Mouse (Mus musculus) left cerebral cortex, adult 2 months (tissue): Measurements from ENCODE around the gene Mpped2. TPM values are rescaled to one million over a fixed set of nuclear protein-coding genes. Genes with fewer than 3 reads are reported as not detected.

Experiments
- DNase-seq, 2 experiments: peaks; one replicate each; pipeline ENCODE4 v3.0.0; 2021 to 2022; ENCODE audit warnings: low spot score in 2 of 2, mixed read lengths in 1 of 2; ENCODE audit errors: extremely low spot score in 1 of 2
- H3K27ac ChIP-seq: fragments of 200-600 bp; 2 replicates; pipeline ENCODE4 v1.8.1; 2022
- H3K4me3 ChIP-seq: fragments of 200-600 bp; 2 replicates; pipeline ENCODE4 v1.8.1; 2022
- CTCF ChIP-seq: fragments of 200-600 bp; IDR thresholded peaks from 2 replicates; pipeline ENCODE4 v1.8.1; 2022; ENCODE audit warnings: antibody characterized with exemption, mild to moderate bottlenecking, moderate library complexity
- intact Hi-C: fragments of 180-260 bp; cut with DNase I; formaldehyde crosslinking; loops from one replicate; pipeline ENCODE4 v1.15.1; 2025
- total RNA-seq, 2 experiments: library from RNA; stranded (reverse); gene quantifications; 2 replicates each; pipeline ENCODE4 v1.2.3; 2021

The Mpped2 gene
- total RNA-seq, 2 experiments from 2014 or later = 30.7 to 32.8 TPM

DNA sequence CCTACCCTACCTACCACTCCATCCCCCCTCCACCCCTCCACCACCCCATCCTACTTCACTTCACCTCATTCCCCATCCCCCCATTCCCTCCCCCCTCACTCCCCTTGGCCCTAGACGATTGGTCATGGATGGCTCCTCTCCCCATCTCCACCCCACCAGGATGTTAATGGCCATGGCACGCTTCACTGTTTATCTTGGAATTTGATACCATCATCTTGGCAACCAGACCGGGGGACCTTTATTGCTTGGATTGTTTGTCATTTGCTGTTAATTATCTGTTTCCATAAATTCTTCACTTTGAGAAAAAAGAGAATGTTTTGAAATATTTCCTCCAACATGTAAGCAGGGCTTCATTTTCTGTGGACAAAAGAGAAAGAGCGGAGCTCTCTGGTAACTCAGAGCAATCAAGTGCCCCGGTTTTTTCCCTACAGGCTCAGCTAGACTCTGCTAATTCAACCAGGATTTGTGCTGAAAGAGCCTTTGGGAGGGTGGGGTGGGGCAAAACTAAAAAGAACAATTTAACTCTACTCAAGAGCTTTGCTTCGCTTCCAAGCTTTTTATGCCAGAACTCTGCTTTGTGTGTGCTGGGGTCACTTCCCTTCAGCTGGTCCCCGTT is 17.9 kb downstream of the Mpped2 start:
- intact Hi-C loops = no loop called here
- no peak for TF ChIP-seq CTCF
- no peak for DNase-seq

DNA sequence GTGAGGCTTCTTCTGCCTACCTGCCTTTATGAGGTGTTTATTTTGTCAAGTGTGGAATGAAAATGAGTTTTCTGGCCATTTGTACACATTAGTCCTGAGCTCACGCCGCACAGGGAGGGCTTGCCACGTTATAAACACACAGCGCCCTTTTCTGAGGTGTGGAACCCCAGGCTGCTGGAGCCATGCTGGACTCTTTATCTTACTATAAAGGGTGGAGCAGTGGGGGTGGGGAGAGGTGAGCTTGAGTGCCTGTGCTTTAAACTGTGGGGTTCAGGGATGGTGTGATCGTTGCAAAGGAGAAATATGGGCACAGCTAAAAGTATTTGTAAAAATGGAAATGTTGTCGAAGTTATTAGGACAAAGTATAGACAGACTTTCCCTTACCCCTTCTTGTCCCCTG is 18.4 kb downstream of the Mpped2 start:
- TF ChIP-seq CTCF = no peak
- intact Hi-C loops = no loop called here

More for the DNA sequence above, 17.9 kb downstream of the Mpped2 start:
- H3K4me3 ChIP-seq = no peak overlapping the region
- no peak overlapping the region for H3K27ac ChIP-seq

DNA sequence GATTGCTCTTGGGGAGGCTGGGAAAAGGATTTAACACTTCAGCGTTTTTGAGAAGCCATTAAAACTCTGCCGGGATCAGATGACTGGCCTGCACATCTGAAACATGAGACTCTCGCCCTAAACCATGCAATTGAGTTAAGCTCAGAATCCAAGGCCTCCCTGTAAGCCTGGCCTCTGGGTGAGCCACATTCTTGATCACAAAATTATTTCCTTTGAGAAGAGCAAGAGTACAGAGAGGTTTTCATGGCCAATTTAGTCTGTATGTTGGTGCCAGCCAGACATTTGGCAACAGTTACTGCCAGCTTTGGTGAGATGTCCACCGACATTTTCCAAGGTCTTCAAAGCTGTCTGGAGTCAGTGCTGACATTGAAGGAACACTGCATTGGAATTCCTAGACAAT is 20.1 kb downstream of the Mpped2 start:
- no peak for DNase-seq
- intact Hi-C loops = no loop called here
- no peak for TF ChIP-seq CTCF
- Histone ChIP-seq H3K4me3 (no peak overlapping the region), H3K27ac (no peak overlapping the region)

More for the DNA sequence above, 18.4 kb downstream of the Mpped2 start:
- Histone ChIP-seq H3K27ac (no peak overlapping the region), H3K4me3 (no peak overlapping the region)
- no peak for DNase-seq

DNA sequence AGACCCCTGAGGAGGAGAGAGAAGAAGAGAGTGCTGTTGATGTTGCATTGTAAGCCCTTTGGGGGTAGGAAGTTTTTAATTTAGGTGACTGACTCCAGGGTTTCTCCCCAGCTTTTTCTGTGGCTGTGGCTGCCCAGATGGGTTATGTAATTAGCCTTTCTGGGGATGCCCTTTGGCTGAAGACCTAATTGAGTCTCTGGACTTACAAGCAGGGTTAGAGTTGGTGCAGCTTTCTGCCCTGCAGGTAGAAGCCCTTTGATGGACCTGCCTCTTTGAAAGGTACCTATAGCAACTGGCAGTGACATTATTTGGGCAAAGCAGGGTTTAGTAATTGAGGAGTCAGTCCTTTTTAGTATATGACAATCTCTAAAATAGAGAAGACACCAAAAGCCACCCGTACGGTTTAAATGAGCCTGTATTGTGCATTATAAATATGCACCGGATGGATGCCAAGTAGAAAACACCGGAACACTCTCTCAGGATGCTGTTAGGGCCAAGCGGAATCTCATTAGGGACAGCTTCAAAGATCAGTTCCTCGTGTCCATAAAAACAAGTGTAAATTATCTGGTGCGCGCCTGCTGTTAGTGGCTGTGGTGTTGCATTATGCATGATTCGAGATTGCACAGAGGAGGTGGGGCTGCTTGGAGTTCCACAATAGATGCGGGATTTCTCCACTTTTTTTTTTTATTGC is 22.8 kb downstream of the Mpped2 start:
- intact Hi-C loops = loop anchor here (5.0 kb wide), 1 partner anchor 66 kb away; no protein-coding TSS in a partner anchor
- no peak for DNase-seq
- Histone ChIP-seq H3K4me3 (peak overlapping the region; percentile 9; the same call in 1 of the 2 replicates), H3K27ac (no peak overlapping the region)
- TF ChIP-seq CTCF = no peak

DNA sequence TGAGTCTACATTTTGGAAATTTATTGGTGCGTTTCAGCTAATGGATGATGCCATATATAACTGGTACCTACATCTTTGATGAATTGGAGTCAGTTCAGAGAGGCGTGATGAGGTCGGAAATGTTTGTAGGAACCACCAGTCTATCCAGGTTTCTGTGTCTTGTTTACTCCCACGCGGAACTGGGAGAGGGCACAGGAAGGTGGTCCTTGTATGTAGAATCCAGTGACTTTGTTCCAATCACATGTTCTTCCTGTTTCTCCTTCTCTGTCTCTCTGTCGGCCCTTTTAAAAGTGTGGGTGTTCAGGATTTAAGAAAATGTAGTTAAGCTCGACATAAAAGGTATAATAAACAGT is 23.3 kb downstream of the Mpped2 start:
- intact Hi-C loops = loop anchor here (5.0 kb wide), 1 partner anchor 66 kb away; no protein-coding TSS in a partner anchor
- TF ChIP-seq CTCF = no peak
- peak overlapping the region; percentile 9; the same call in 1 of the 2 replicates for H3K4me3 ChIP-seq
- no peak for DNase-seq
- no peak overlapping the region for H3K27ac ChIP-seq

DNA sequence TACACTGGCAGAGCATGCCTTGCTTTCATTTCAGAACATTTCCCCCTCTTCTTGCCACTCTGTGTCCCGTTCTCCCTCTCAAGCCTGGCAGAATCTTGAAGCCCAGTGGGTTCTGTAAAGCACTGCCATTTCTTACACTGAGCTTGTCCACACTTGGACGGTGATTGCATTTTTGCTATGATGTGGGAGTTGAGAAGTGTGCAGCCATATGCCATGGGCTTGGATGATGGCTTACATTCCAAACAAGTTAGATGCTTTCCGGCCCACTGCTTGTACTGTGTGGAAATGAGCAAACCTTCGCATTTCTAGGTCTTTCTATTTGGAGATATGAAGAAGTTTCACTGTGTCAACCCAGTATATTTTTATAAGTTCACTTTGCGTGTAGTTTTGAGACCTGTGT is 25.8 kb downstream of the Mpped2 start:
- intact Hi-C loops = loop anchor here (2.0 to 5.0 kb wide), 3 partner anchors 24 to 202 kb away; no protein-coding TSS in a partner anchor
- no peak for TF ChIP-seq CTCF
- no peak for DNase-seq
- Histone ChIP-seq H3K4me3 (no peak overlapping the region), H3K27ac (no peak overlapping the region)

DNA sequence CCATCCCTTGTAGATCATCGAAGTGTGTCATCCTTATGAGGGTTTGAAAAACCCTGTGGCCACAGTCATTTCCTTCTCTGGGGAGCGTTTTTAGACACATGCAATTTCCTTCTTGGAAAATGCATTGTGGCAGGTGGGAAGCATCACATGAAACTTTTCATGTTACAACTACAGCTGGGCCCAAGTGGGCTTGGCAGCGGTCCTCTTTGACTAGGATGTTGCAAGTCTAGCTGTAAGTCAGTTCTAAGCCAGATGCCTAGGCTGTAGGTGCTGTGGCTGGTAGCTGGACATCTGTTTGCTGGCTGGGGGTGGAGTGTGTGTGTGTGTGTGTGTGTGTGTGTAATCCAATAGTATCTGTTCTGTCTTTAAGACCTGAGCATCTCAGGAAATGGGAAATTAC is 26.4 kb downstream of the Mpped2 start:
- intact Hi-C loops = loop anchor here (2.0 to 5.0 kb wide), 3 partner anchors 25 to 203 kb away; no protein-coding TSS in a partner anchor
- Histone ChIP-seq H3K27ac (no peak overlapping the region), H3K4me3 (no peak overlapping the region)
- DNase-seq = no peak
- TF ChIP-seq CTCF = no peak

DNA sequence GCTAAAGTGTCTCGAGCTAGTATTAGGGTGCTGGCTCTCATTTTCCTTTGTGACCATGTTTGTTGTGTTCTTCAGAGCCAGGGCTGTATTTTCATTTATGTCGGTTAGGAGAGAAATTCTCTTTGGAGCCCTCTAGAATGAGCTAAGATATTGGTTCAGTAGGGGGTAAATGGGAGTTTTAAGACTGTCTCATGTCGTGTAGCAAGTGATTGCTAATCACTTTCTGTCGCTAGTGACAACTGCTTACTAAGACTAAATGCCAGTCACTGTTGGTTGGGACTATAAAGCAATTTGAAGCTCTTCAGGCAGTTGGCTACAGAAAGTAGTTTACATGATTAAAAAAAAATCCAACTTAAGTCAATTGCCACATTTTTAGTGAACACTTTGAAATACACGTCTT is 27.6 kb downstream of the Mpped2 start:
- Histone ChIP-seq H3K27ac (no peak overlapping the region), H3K4me3 (no peak overlapping the region)
- intact Hi-C loops = no loop called here
- no peak for DNase-seq
- no peak for TF ChIP-seq CTCF

DNA sequence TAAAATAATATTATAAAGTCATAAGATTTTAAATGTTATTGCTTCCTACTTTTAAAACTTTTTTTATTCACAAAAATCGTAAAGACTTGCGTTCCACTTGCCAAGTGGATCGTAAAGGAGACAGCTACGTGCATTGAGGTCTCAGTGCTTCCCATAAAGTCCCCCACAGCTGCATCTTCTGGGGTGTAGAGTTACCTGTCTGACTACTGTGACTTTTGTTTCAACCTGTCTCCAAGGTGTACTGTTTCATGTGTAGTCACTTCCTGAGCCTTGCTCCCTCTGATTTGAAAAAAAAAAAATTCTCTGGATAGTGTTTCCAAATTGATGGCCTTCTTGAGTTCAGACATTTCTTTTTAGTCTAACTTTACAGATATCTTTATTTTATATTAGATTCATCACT is 29.0 kb downstream of the Mpped2 start:
- Histone ChIP-seq H3K27ac (no peak overlapping the region), H3K4me3 (no peak overlapping the region)
- DNase-seq = no peak
- intact Hi-C loops = no loop called here
- no peak for TF ChIP-seq CTCF

DNA sequence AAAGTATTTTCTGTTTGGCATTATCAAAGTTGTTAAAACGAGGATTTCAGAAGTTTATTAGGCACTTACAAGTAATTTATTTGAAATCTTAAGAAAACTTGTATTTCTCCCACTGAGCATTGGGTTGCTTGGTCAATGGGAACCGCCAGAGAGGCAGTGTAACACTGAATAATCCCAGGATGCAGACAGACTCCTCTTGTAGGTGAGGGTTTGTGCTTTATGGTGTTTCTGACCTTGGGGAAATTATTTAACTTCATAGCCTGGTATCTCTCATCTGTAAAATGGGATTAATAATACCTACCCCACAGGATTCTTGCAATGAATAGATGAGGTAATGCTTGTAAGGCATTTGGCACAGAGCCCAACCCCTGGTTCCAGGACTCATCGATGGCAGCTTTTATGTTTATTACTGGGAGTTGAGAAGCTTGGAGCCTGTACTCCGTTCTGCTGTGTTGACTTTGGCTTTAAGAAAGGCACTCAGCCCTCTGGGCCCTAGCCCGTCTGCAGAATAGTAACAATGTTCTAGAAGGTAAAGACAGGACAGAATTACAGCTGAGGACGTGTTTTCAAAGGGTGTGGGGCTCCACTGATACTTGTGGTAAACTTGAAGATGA is 37.0 kb downstream of the Mpped2 start:
- DNase-seq = no peak
- intact Hi-C loops = no loop called here
- Histone ChIP-seq H3K4me3 (no peak overlapping the region), H3K27ac (no peak overlapping the region)
- TF ChIP-seq CTCF = no peak

DNA sequence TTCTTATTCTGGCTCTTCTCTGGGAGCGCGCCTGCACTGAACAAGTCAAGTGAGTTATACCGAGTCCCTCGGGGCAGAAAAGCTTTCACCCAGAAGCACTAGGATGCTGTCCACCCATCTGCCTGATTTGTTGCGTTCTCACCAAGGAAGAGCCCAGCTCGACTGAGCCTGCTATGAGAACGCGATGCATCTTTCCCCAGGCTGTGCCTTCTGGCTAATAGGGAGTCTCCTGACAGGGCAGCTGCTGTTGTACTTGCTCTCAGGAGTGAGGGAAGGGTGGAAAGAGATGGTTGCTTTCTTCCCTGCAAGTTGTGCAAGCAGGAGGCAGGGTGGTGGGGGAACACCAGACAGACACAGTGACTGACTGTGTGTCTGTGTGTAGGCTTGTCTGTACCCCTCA is 37.5 kb downstream of the Mpped2 start:
- intact Hi-C loops = no loop called here
- TF ChIP-seq CTCF = no peak
- no peak overlapping the region for H3K4me3 ChIP-seq
- H3K27ac ChIP-seq = no peak overlapping the region
- no peak for DNase-seq

DNA sequence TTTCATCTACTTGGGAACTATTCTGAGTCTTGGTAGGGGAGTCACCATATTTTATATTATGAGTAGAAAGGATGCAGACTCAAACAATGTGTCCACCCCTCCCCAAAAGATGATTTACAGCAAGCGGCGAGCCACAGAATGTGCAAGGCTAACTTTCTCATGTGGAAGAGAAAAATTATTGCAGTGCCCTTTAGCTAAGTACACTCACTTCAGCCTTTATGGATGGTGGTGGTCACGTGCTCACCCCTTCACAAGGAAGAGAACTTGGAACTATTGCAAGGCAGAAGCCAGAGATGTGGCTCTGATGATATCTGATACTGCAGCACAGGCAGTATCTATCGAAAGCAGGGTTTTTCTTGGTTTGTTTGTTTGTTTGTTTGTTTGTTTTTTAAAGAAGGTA is 38.4 kb downstream of the Mpped2 start:
- TF ChIP-seq CTCF = no peak
- intact Hi-C loops = no loop called here
- no peak for DNase-seq
- Histone ChIP-seq H3K27ac (no peak overlapping the region), H3K4me3 (no peak overlapping the region)

DNA sequence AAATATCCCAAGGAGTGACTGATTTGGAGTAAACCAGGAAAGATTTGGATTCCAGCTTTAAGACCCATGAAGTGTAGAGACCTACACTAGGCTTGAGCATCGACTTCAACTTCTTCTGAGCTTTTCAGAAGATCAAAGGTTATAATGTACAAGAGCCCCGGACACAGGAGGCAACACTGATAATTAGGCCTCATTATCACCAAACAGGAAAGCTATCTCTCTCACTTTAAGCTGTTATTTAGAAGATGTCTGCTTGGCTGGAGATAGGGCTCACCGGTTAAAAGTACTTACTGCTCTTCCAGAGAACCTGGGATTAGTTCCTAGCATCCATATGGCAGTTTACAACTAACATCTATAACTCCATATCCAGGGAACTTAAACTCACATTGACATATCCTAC is 39.1 kb downstream of the Mpped2 start:
- no peak for TF ChIP-seq CTCF
- no peak overlapping the region for H3K4me3 ChIP-seq
- no peak for DNase-seq
- no peak overlapping the region for H3K27ac ChIP-seq
- intact Hi-C loops = no loop called here
